Mouse (Mus musculus) hindbrain, embryonic 12.5 days (tissue): ENCODE results near the gene Ptger3. TPM values are rescaled to one million over a fixed set of nuclear protein-coding genes. Genes with fewer than 3 reads are reported as not detected.

ENCODE experiments used
- ATAC-seq: fragments of 200-750 bp; cut with Nextera tagmentation; 2 replicates; pipeline ENCODE4 v1.8.0; 2017; ENCODE audit warnings: moderate TSS enrichment; ENCODE audit not compliant: low FRiP score
- H3K27ac ChIP-seq: fragments of 300-500 bp; sonication (generic); 2 replicates; pipeline ENCODE4 v1.5.1; 2016; ENCODE audit warnings: mild to moderate bottlenecking
- H3K27me3 ChIP-seq: fragments of 300-500 bp; sonication (generic); 2 replicates; pipeline ENCODE4 v1.6.1; 2016; ENCODE audit warnings: mild to moderate bottlenecking
- H3K36me3 ChIP-seq: fragments of 300-500 bp; sonication (generic); 2 replicates; pipeline ENCODE4 v1.6.1; 2016; ENCODE audit warnings: mild to moderate bottlenecking
- H3K4me1 ChIP-seq: fragments of 300-500 bp; sonication (generic); 2 replicates; pipeline ENCODE4 v1.6.1; 2016
- H3K4me2 ChIP-seq: fragments of 300-500 bp; sonication (generic); replicated peaks from 2 replicates; pipeline ENCODE4 v1.6.1; 2016; ENCODE audit warnings: mild to moderate bottlenecking
- H3K4me3 ChIP-seq: fragments of 300-500 bp; sonication (generic); 2 replicates; pipeline ENCODE4 v1.5.1; 2016; ENCODE audit warnings: mild to moderate bottlenecking
- H3K9ac ChIP-seq: fragments of 300-500 bp; sonication (generic); 2 replicates; pipeline ENCODE4 v1.6.1; 2016; ENCODE audit warnings: mild to moderate bottlenecking, moderate library complexity
- H3K9me3 ChIP-seq: fragments of 300-500 bp; sonication (generic); replicated peaks from 2 replicates; pipeline ENCODE4 v1.6.1; 2016; ENCODE audit warnings: mild to moderate bottlenecking
- WGBS: fragments of 180-500 bp; shearing (Covaris S2); methylation state at CpG from one replicate; pipeline ENCODE4 v1.1.7; 2016; 5-methylcytosine and 5-hydroxymethylcytosine counted together
- microRNA counts: library from miRNA; unstranded; fragments of <30 nt; microRNA quantifications from one replicate; lab custom pipeline; 2017
- microRNA-seq: library from miRNA; unstranded; fragments of <30 nt; microRNA quantifications from one replicate; pipeline ENCODE4, GENCODE M21; 2017
- polyA plus RNA-seq: library from polyadenylated mRNA; unstranded; fragments of >200 nt; fragmentation: Nextera tagmentation; extraction: Ambion mirVana; gene quantifications from 2 replicates; pipeline ENCODE4 v1.2.1, GENCODE M21; 2016

Gene Ptger3
- polyA plus RNA-seq, 1 experiment from 2014 or later, result 2.7 TPM

DNA sequence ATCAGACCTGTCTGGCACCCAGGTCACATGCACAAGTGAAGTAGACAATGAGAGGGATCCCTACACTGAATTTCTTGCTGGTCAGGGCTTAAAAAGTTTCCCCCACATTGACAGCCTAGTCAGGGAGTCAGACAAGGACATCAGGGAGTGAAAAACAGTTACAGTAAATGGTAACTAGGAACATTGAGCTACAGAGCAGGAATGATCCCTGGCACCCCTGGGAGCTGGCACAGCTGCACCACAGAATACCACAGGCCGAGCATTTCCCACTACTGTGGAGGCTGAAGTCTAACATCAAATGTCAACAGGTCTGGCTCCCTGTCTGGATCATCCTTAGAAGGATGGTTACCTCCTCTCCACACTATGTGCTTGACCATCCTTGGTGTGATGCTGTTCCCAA lies 98.8 kb downstream of the Ptger3 start:
- H3K9ac ChIP-seq, result no peak overlapping the region
- no peaks in the 10 kb centered on the region for H3K9me3 ChIP-seq
- 38% methylated on average over 1 of the region's 1 CpGs for WGBS
- H3K4me3 ChIP-seq, result no peak overlapping the region
- ATAC-seq, result no peak
- H3K4me1 ChIP-seq, result no peaks in the 10 kb centered on the region
- no peak overlapping the region for H3K27ac ChIP-seq
- H3K36me3 ChIP-seq, result no peaks in the 10 kb centered on the region
- no peaks in the 10 kb centered on the region for H3K27me3 ChIP-seq
- H3K4me2 ChIP-seq, result no peak overlapping the region

DNA sequence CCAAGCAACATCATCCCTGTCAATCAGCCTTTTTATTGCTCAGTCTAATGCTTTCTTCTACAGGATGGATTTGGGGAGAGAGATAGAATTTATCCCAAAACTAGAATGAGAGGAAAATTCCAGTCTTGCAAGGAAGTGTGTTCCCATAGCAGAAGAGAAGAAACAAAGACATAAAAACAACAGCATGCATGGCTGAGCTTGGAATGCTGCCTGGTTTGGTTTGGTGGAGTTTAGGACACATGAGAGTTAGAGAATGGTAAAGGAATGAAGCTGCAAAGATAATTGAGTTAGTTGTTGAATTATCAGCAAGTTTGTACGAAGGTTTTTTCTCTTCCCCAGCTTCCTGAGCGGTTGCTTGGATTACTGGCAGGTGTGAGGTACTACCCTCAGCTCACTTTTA lies 99.5 kb downstream of the Ptger3 start:
- H3K9me3 ChIP-seq, result no peaks in the 10 kb centered on the region
- no peak overlapping the region for H3K4me2 ChIP-seq
- no peak overlapping the region for H3K4me3 ChIP-seq
- WGBS, result 64% methylated on average over 2 of the region's 2 CpGs
- ATAC-seq, result no peak
- no peaks in the 10 kb centered on the region for H3K27me3 ChIP-seq
- no peak overlapping the region for H3K27ac ChIP-seq
- H3K4me1 ChIP-seq, result no peaks in the 10 kb centered on the region
- no peak overlapping the region for H3K9ac ChIP-seq
- no peaks in the 10 kb centered on the region for H3K36me3 ChIP-seq

GRCm38 (mm10) chr3:157686105-157686504 lies 119.4 kb downstream of the Ptger3 start:
- no peak overlapping the region for H3K4me3 ChIP-seq
- WGBS, result 84% methylated on average over 3 of the region's 3 CpGs

GRCm38 (mm10) chr3:157688419-157689162 lies 121.9 kb downstream of the Ptger3 start:
- no peak for ATAC-seq
- H3K4me1 ChIP-seq, result no peaks in the 10 kb centered on the region
- no peaks in the 10 kb centered on the region for H3K27me3 ChIP-seq
- H3K9ac ChIP-seq, result no peak overlapping the region
- H3K4me3 ChIP-seq, result no peak overlapping the region
- H3K9me3 ChIP-seq, result no peaks in the 10 kb centered on the region
- WGBS, result 59% methylated on average over 6 of the region's 6 CpGs
- no peaks in the 10 kb centered on the region for H3K36me3 ChIP-seq
- H3K4me2 ChIP-seq, result no peak overlapping the region
- no peak overlapping the region for H3K27ac ChIP-seq

More at GRCm38 (mm10) chr3:157686105-157686504, 119.4 kb downstream of the Ptger3 start:
- H3K27ac ChIP-seq, result no peak overlapping the region
- no peak for ATAC-seq
- no peak overlapping the region for H3K4me2 ChIP-seq
- no peaks in the 10 kb centered on the region for H3K9me3 ChIP-seq
- H3K27me3 ChIP-seq, result no peaks in the 10 kb centered on the region
- H3K4me1 ChIP-seq, result no peaks in the 10 kb centered on the region
- H3K36me3 ChIP-seq, result no peaks in the 10 kb centered on the region
- H3K9ac ChIP-seq, result no peak overlapping the region

MicroRNA genes within 50 kb of the gene (microRNA counts, 519-probe panel; counts per million panel counts)
- microRNA mmu-miR-186 (lab: Ali Mortazavi, UCI), result 470 counts per million, percentile 58 among the panel's probes with 10 or more counts

Small RNA genes within 50 kb of the gene (microRNA-seq; reads per million reads assigned to microRNA genes)
- gene Mir186, result 476 reads per million, percentile 66 among the genes with 10 or more reads in this experiment

Other genes starting within 250 kb of the Ptger3 start
- gene Zranb2, start 32.7 kb upstream of the Ptger3 start, polyA plus RNA-seq, result 118 and 125 TPM in 2 replicates